Mouse (Mus musculus): ENCODE data around the gene Olfml1. TPM values are rescaled to one million over a fixed set of nuclear protein-coding genes. Genes with fewer than 3 reads are reported as not detected.
A peak's percentile ranks its signal among the peaks of the same experiment; 100 is the strongest.

Gene Olfml1
- polyA plus RNA-seq, 1 experiment from 2014 or later = 1.6 TPM

- H3K4me2 ChIP-seq (ENCODE audit: low read depth, low read length) = no peak overlapping the region
- TF ChIP-seq EP300 (IDR thresholded peaks at IDR 0.05; ENCODE audit: low read depth) = no peak
- no peak overlapping the region for H3K27ac ChIP-seq (ENCODE audit: low read depth)
- no peaks in the 10 kb centered on the region for H3K9me3 ChIP-seq (ENCODE audit: low read length)
- ATAC-seq (no peak), DNase-seq (no peak)
- H3K9ac ChIP-seq (replicated peaks) = no peak overlapping the region
- no peaks in the 10 kb centered on the region for H3K27me3 ChIP-seq (ENCODE audit: insufficient read depth, low read length)
- no peaks in the 10 kb centered on the region for H3K36me3 ChIP-seq (replicated peaks; ENCODE audit: insufficient read depth, low read length)
- 50% methylated on average over 10 of the region's 11 CpGs for WGBS (ENCODE audit: insufficient replicate concordance)
- no peak overlapping the region for H3K4me3 ChIP-seq (ENCODE audit: low read depth, low read length)
- H3K4me1 ChIP-seq (ENCODE audit: insufficient read depth) = 0 out of 2 replicates have a peak, but pooled peaks cover 2% of the 10 kb centered on the region
Observed at GRCm38 (mm10) chr7:107618028-107618992, 51.1 kb downstream of the Olfml1 start.

- Histone ChIP-seq H3K4me2 (ENCODE audit: low read depth, low read length) (no peak overlapping the region), H3K36me3 (replicated peaks; ENCODE audit: insufficient read depth, low read length) (no peaks in the 10 kb centered on the region), H3K27ac (ENCODE audit: low read depth) (no peak overlapping the region), H3K9me3 (ENCODE audit: low read length) (no peaks in the 10 kb centered on the region), H3K4me1 (ENCODE audit: insufficient read depth) (0 out of 2 replicates have a peak, but pooled peaks cover 2% of the 10 kb centered on the region), H3K9ac (replicated peaks) (no peak overlapping the region), H3K27me3 (ENCODE audit: insufficient read depth, low read length) (no peaks in the 10 kb centered on the region), H3K4me3 (ENCODE audit: low read depth, low read length) (no peak overlapping the region)
- TF ChIP-seq CTCF (IDR thresholded peaks at IDR 0.05; ENCODE audit: low read depth) (no peak), EP300 (IDR thresholded peaks at IDR 0.05; ENCODE audit: low read depth) (no peak)
- no peak for DNase-seq
- 71% methylated on average over 4 of the region's 4 CpGs for WGBS (ENCODE audit: insufficient replicate concordance)
- ATAC-seq = no peak
Observed at GRCm38 (mm10) chr7:107619225-107619624, 52.0 kb downstream of the Olfml1 start.

- DNase-seq = no peak
- 43% methylated on average over 3 of the region's 3 CpGs for WGBS (ENCODE audit: insufficient replicate concordance)
- H3K36me3 ChIP-seq (replicated peaks; ENCODE audit: insufficient read depth, low read length) = no peaks in the 10 kb centered on the region
Observed at GRCm38 (mm10) chr7:107620137-107620536, 52.9 kb downstream of the Olfml1 start.

GRCm38 (mm10) chr7:107624432-107624831, 57.2 kb downstream of the Olfml1 start:
- Histone ChIP-seq H3K36me3 (replicated peaks; ENCODE audit: insufficient read depth, low read length) (no peaks in the 10 kb centered on the region), H3K9me3 (ENCODE audit: low read length) (no peaks in the 10 kb centered on the region), H3K4me3 (ENCODE audit: low read depth, low read length) (no peak overlapping the region), H3K4me2 (ENCODE audit: low read depth, low read length) (no peak overlapping the region), H3K4me1 (ENCODE audit: insufficient read depth) (0 out of 2 replicates have a peak, but pooled peaks cover 2% of the 10 kb centered on the region), H3K9ac (replicated peaks) (no peak overlapping the region), H3K27me3 (ENCODE audit: insufficient read depth, low read length) (no peaks in the 10 kb centered on the region), H3K27ac (ENCODE audit: low read depth) (no peak overlapping the region)
- peak; percentile 53; the same call in 1 of the 2 replicates for ATAC-seq
- 61% methylated on average over 3 of the region's 3 CpGs for WGBS (ENCODE audit: insufficient replicate concordance)
- TF ChIP-seq CTCF (IDR thresholded peaks at IDR 0.05; ENCODE audit: low read depth) (no peak), EP300 (IDR thresholded peaks at IDR 0.05; ENCODE audit: low read depth) (no peak)
- no peak for DNase-seq

More at GRCm38 (mm10) chr7:107620137-107620536, 52.9 kb downstream of the Olfml1 start:
- Histone ChIP-seq H3K9ac (replicated peaks) (no peak overlapping the region), H3K9me3 (ENCODE audit: low read length) (no peaks in the 10 kb centered on the region), H3K27ac (ENCODE audit: low read depth) (no peak overlapping the region), H3K27me3 (ENCODE audit: insufficient read depth, low read length) (no peaks in the 10 kb centered on the region), H3K4me3 (ENCODE audit: low read depth, low read length) (no peak overlapping the region), H3K4me1 (ENCODE audit: insufficient read depth) (0 out of 2 replicates have a peak, but pooled peaks cover 2% of the 10 kb centered on the region), H3K4me2 (ENCODE audit: low read depth, low read length) (no peak overlapping the region)
- no peak for TF ChIP-seq EP300 (IDR thresholded peaks at IDR 0.05; ENCODE audit: low read depth)
- no peak for TF ChIP-seq CTCF (IDR thresholded peaks at IDR 0.05; ENCODE audit: low read depth)
- no peak for ATAC-seq

- Histone ChIP-seq H3K27ac (ENCODE audit: low read depth) (no peak within 1 kb of the TSS), H3K36me3 (replicated peaks; ENCODE audit: insufficient read depth, low read length) (no peaks in the 10 kb centered on the region), H3K9ac (replicated peaks) (no peak within 1 kb of the TSS), H3K9me3 (ENCODE audit: low read length) (no peaks in the 10 kb centered on the region), H3K4me1 (ENCODE audit: insufficient read depth) (no peaks in the 10 kb centered on the region), H3K4me3 (ENCODE audit: low read depth, low read length) (no peak within 1 kb of the TSS), H3K27me3 (ENCODE audit: insufficient read depth, low read length) (no peaks in the 10 kb centered on the region), H3K4me2 (ENCODE audit: low read depth, low read length) (no peak within 1 kb of the TSS)
- no peak for DNase-seq
- WGBS (ENCODE audit: insufficient replicate concordance) = 87% methylated on average over 2 of the region's 2 CpGs
- TF ChIP-seq EP300 (IDR thresholded peaks at IDR 0.05; ENCODE audit: low read depth) (no peak), CTCF (IDR thresholded peaks at IDR 0.05; ENCODE audit: low read depth) (no peak)
- no peak for ATAC-seq
Observed at GRCm38 (mm10) chr7:107625061-107625460, 57.8 kb downstream of the Olfml1 start, which contains the start of gene 5330417H12Rik. Gene 5330417H12Rik (minus strand): TSS chr7:107625161.

- H3K27ac ChIP-seq (ENCODE audit: low read depth) = no peak overlapping the region
- H3K4me1 ChIP-seq (ENCODE audit: insufficient read depth) = no peaks in the 10 kb centered on the region
- no peak for DNase-seq
- no peak overlapping the region for H3K9ac ChIP-seq (replicated peaks)
- no peaks in the 10 kb centered on the region for H3K36me3 ChIP-seq (replicated peaks; ENCODE audit: insufficient read depth, low read length)
- TF ChIP-seq CTCF (IDR thresholded peaks at IDR 0.05; ENCODE audit: low read depth) = no peak
- TF ChIP-seq EP300 (IDR thresholded peaks at IDR 0.05; ENCODE audit: low read depth) = no peak
- H3K27me3 ChIP-seq (ENCODE audit: insufficient read depth, low read length) = no peaks in the 10 kb centered on the region
- H3K4me2 ChIP-seq (ENCODE audit: low read depth, low read length) = no peak overlapping the region
- 59% methylated on average over 6 of the region's 6 CpGs for WGBS (ENCODE audit: insufficient replicate concordance)
- H3K4me3 ChIP-seq (ENCODE audit: low read depth, low read length) = no peak overlapping the region
- no peaks in the 10 kb centered on the region for H3K9me3 ChIP-seq (ENCODE audit: low read length)
- no peak for ATAC-seq
Observed at GRCm38 (mm10) chr7:107625781-107626180, 58.5 kb downstream of the Olfml1 start.

Data from liver, postnatal 0 days (tissue).